Mouse (Mus musculus): ENCODE data around the gene Pik3cd.
A peak's percentile ranks its signal among the peaks of the same experiment; 100 is the strongest.

Gene Pik3cd

GRCm38 (mm10) chr4:149689822-149690700 lies 12.3 kb downstream of the Pik3cd start:
- DNase-seq (ENCODE audit: low spot score in 2 of 2): no peak

GRCm38 (mm10) chr4:149688861-149689260 lies 13.5 kb downstream of the Pik3cd start:
- DNase-seq (ENCODE audit: low spot score in 2 of 2): no peak

GRCm38 (mm10) chr4:149684841-149685623 lies 17.3 kb downstream of the Pik3cd start:
- DNase-seq (ENCODE audit: low spot score in 2 of 2): no peak

- no peak for DNase-seq (ENCODE audit: low spot score in 2 of 2)
Observed at GRCm38 (mm10) chr4:149683875-149684274, 18.5 kb downstream of the Pik3cd start.

GRCm38 (mm10) chr4:149679056-149679770 lies 23.2 kb downstream of the Pik3cd start:
- no peak for DNase-seq (ENCODE audit: low spot score in 2 of 2)

- DNase-seq (ENCODE audit: low spot score in 2 of 2): no peak
Observed at GRCm38 (mm10) chr4:149678006-149678405, 24.4 kb downstream of the Pik3cd start.

GRCm38 (mm10) chr4:149675378-149676261 lies 26.8 kb downstream of the Pik3cd start:
- DNase-seq (ENCODE audit: low spot score in 2 of 2): no peak

GRCm38 (mm10) chr4:149674814-149675377 lies 27.5 kb downstream of the Pik3cd start:
- no peak for DNase-seq (ENCODE audit: low spot score in 2 of 2)

- no peak for DNase-seq (ENCODE audit: low spot score in 2 of 2)
Observed at GRCm38 (mm10) chr4:149672747-149673146, 29.6 kb downstream of the Pik3cd start.

GRCm38 (mm10) chr4:149671175-149671574 lies 31.2 kb downstream of the Pik3cd start:
- DNase-seq (ENCODE audit: low spot score in 2 of 2): no peak

GRCm38 (mm10) chr4:149665692-149666090 lies 36.7 kb downstream of the Pik3cd start:
- no peak for DNase-seq (ENCODE audit: low spot score in 2 of 2)

- DNase-seq (ENCODE audit: low spot score in 2 of 2): no peak
Observed at GRCm38 (mm10) chr4:149665016-149665691, 37.2 kb downstream of the Pik3cd start.

- DNase-seq (ENCODE audit: low spot score in 2 of 2): no peak
Observed at GRCm38 (mm10) chr4:149663849-149664503, 38.4 kb downstream of the Pik3cd start.

GRCm38 (mm10) chr4:149661967-149662589 lies 40.3 kb downstream of the Pik3cd start:
- DNase-seq (ENCODE audit: low spot score in 2 of 2): no peak

GRCm38 (mm10) chr4:149660598-149660997 lies 41.8 kb downstream of the Pik3cd start:
- DNase-seq (ENCODE audit: low spot score in 2 of 2): no peak

GRCm38 (mm10) chr4:149659495-149660116 lies 42.8 kb downstream of the Pik3cd start:
- DNase-seq (ENCODE audit: low spot score in 2 of 2): no peak

- peak; percentile 70 to 77 for DNase-seq (ENCODE audit: low spot score in 2 of 2)
Observed at GRCm38 (mm10) chr4:149657858-149658416, 44.4 kb downstream of the Pik3cd start.

- DNase-seq (ENCODE audit: low spot score in 2 of 2): peak; percentile 36 to 70
Observed at GRCm38 (mm10) chr4:149654232-149654631, 48.1 kb downstream of the Pik3cd start.

Data from thymus, postnatal 10 days (tissue).